Comparison of ENCODE assay signal across 25 mouse cellular contexts in genomic region chr1:37065658-37066412, GRCm38 (mm10). TPM values are rescaled to one million over a fixed set of nuclear protein-coding genes. Genes with fewer than 3 reads are reported as not detected.
DNase-seq lines count a peak whose midpoint lies in the region; ATAC-seq and TF ChIP-seq lines count a peak whose summit lies in the region.
"Had no signal": no experiment of that assay in that cellular context is flagged by ENCODE, and none has a peak within 500 bp of the region (broad histone marks: within the 10 kb centered on the region; RNA-seq: fewer than 3 reads in every experiment).

No protein-coding gene starts in this region.

- H3K4me3 ChIP-seq in left cerebral cortex, adult 2 months, result no peak overlapping the region
- H3K4me3 ChIP-seq in hindbrain, embryonic 11.5 days (ENCODE audit: low read depth, low read length), result no peak overlapping the region
- H3K4me3 ChIP-seq: embryonic facial prominence, embryonic 10.5 days; forebrain, embryonic 12.5 days; hindbrain, embryonic 13.5 days; limb, embryonic 13.5 days; liver, embryonic 15.5 days had no signal

- no peak overlapping the region for H3K4me2 ChIP-seq in hindbrain, embryonic 11.5 days (replicated peaks; ENCODE audit: low read depth, low read length)
- H3K4me2 ChIP-seq: forebrain, embryonic 12.5 days; heart, embryonic 11.5 days; hindbrain, embryonic 13.5 days; limb, embryonic 13.5 days; liver, embryonic 15.5 days; midbrain, embryonic 11.5 days had no signal

- no peak overlapping the region for H3K27ac ChIP-seq in left cerebral cortex, adult 2 months
- no peak overlapping the region for H3K27ac ChIP-seq in hindbrain, embryonic 11.5 days (ENCODE audit: low read depth, low read length)
- H3K27ac ChIP-seq: embryonic facial prominence, embryonic 10.5 days; forebrain, embryonic 12.5 days; hindbrain, embryonic 13.5 days; limb, embryonic 13.5 days; liver, embryonic 15.5 days; macrophage; stomach, postnatal 0 days had no signal

- no peaks in the 10 kb centered on the region for H3K9me3 ChIP-seq in hindbrain, embryonic 11.5 days (ENCODE audit: control insufficient read depth, low read length)
- H3K9me3 ChIP-seq: embryonic facial prominence, embryonic 10.5 days; forebrain, embryonic 12.5 days; hindbrain, embryonic 13.5 days; limb, embryonic 13.5 days; liver, embryonic 15.5 days had no signal

- peak; percentile 2; the same call in 1 of the 2 replicates for TF ChIP-seq CTCF in left cerebral cortex, adult 2 months (IDR thresholded peaks at IDR 0.05)

- no peak overlapping the region for H3K9ac ChIP-seq in hindbrain, embryonic 11.5 days (ENCODE audit: low read depth, low read length)
- H3K9ac ChIP-seq: forebrain, embryonic 12.5 days; hindbrain, embryonic 13.5 days; limb, embryonic 13.5 days; liver, embryonic 15.5 days had no signal

- H3K36me3 ChIP-seq in hindbrain, embryonic 11.5 days (ENCODE audit: control insufficient read depth, insufficient read depth, low read length), result no peaks in the 10 kb centered on the region
- H3K36me3 ChIP-seq: embryonic facial prominence, embryonic 10.5 days; forebrain, embryonic 12.5 days; hindbrain, embryonic 13.5 days; limb, embryonic 13.5 days; liver, embryonic 15.5 days had no signal

- intact Hi-C loops in left cerebral cortex, adult 2 months (cut with DNase I), result loop anchor here (10.0 kb wide), 1 partner anchor 281 kb away; no protein-coding TSS in a partner anchor
- intact Hi-C loops in left cerebral cortex, postnatal 10 days (cut with DNase I), result no loop called here
- intact Hi-C loops in left cerebral cortex, postnatal 25 days (cut with DNase I), result no loop called here

- H3K27me3 ChIP-seq in hindbrain, embryonic 11.5 days (ENCODE audit: control insufficient read depth, insufficient read depth, low read length), result no peaks in the 10 kb centered on the region
- H3K27me3 ChIP-seq: forebrain, embryonic 12.5 days; hindbrain, embryonic 13.5 days; limb, embryonic 13.5 days; liver, embryonic 15.5 days had no signal

- no peaks in the 10 kb centered on the region for H3K4me1 ChIP-seq in hindbrain, embryonic 11.5 days (replicated peaks; ENCODE audit: control insufficient read depth, insufficient read depth, low read length)
- H3K4me1 ChIP-seq: embryonic facial prominence, embryonic 10.5 days; forebrain, embryonic 12.5 days; liver, embryonic 15.5 days had no signal

- 90% methylated on average over 11 of the region's 11 CpGs for WGBS in hindbrain, embryonic 11.5 days

- DNase-seq in left cerebral cortex, adult 2 months (ENCODE audit: extremely low spot score in 1 of 2, low spot score in 2 of 2), result peak in 1 of 2 experiments; percentile 49
- no peak for DNase-seq in left cerebral cortex, postnatal 10 days (ENCODE audit: extremely low spot score in 1 of 2, low spot score in 2 of 2)
- peak; percentile 1 for DNase-seq in c-Kit-positive CD71-positive TER-119-negative erythroid progenitor cells, embryonic 14.5 days (ENCODE audit: low read depth)
- DNase-seq in left cerebral cortex, postnatal 25 days (ENCODE audit: low spot score in 2 of 2), result peak; percentile 34 to 86
- DNase-seq in right cerebral cortex, postnatal 36 days (ENCODE audit: low spot score in 2 of 2), result peak; percentile 41 to 47
- no peak for DNase-seq in hindbrain, embryonic 11.5 days (ENCODE audit: low spot score)
- DNase-seq: adrenal gland, postnatal 36 days; B cell, adult 2 months; cerebellum, adult 9-10 months; heart, postnatal 10 days; kidney, postnatal 4 days had no signal

- ATAC-seq in hindbrain, embryonic 11.5 days (ENCODE audit: low FRiP score), result no peak
- no peak for ATAC-seq in cerebellum, adult (ENCODE audit: insufficient number of reproducible peaks, low FRiP score, low TSS enrichment)
- ATAC-seq: inflammation-experienced regulatory T-cells, adult 6 months had no signal

RNA-seq across cellular contexts. Expression of gene Vwa3b, which starts 39.4 kb away (rescaled TPM):
- 1 to 10 TPM in 1 of 2 experiments, under 1 TPM in 1; 0.59 to 1.1 TPM for total RNA-seq in left cerebral cortex, adult 2 months (2021)
- 1 to 10 TPM; 3.0 to 4.1 TPM for total RNA-seq in left cerebral cortex, postnatal 10 days (2021)
- 1 to 10 TPM; 1.7 to 2.1 TPM for total RNA-seq in left cerebral cortex, postnatal 25 days (2021)
- 0.80 TPM in 2 replicates for polyA plus RNA-seq in hindbrain, embryonic 11.5 days (2014; fragmentation: Nextera tagmentation; extraction: Ambion mirVana)
- total RNA-seq: common myeloid progenitor, adult 5-6 weeks; granulocyte monocyte progenitor cell, adult 5-6 weeks had no signal
- polyA plus RNA-seq: heart, embryonic 11.5 days; kidney, embryonic 14.5 days; liver, embryonic 15.5 days; macrophage had no signal

Comparison
In these comparisons a context has a peak if more than half of its experiments do, and no peak if none do; other contexts are left out.
1. DNase-seq: peak in c-Kit-positive CD71-positive TER-119-negative erythroid progenitor cells, embryonic 14.5 days (single experiment), left cerebral cortex, postnatal 25 days (2 of 2) and right cerebral cortex, postnatal 36 days (2 of 2); none in left cerebral cortex, postnatal 10 days (0 of 2) and hindbrain, embryonic 11.5 days (single experiment).